Mouse (Mus musculus): ENCODE results near the gene Lpxn.

The Lpxn gene

GRCm38 (mm10) chr19:12795511-12796327, at the start of gene Lpxn, which contains the start of gene Zfp91:
Gene Lpxn, plus strand, starts transcription at chr19:12796193.
Gene Zfp91, minus strand, starts transcription at chr19:12796126.
- DNase-seq (ENCODE audit: extremely low spot score) = peak; percentile 97

- DNase-seq (ENCODE audit: extremely low spot score) = no peak
Observed at GRCm38 (mm10) chr19:12756286-12756685, 39.7 kb upstream of the Lpxn start.

GRCm38 (mm10) chr19:12758936-12759478, 37.0 kb upstream of the Lpxn start:
- DNase-seq (ENCODE audit: extremely low spot score) = no peak

DNA sequence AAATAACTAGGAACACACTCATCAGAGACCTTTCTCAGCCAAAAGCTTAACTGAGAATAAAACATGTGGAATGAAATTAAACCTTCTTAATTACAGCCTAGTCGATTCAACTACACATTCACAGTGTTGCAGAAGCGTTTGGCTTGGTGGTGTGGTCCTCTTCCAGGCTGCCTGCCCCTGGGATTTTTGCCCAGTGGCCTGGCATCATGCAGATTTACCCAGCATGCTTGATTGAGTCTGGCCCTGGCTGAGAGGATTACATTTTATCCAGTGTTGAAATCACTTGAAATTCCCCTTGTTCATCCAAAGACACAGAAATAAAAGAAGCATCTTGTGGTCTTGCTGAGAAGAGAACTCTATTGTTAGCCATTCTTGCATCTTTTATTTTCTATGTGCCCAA, 36.3 kb upstream of the Lpxn start:
- no peak for DNase-seq (ENCODE audit: extremely low spot score)

GRCm38 (mm10) chr19:12762212-12763130, 33.5 kb upstream of the Lpxn start:
- DNase-seq (ENCODE audit: extremely low spot score) = no peak

GRCm38 (mm10) chr19:12765308-12765707, 30.7 kb upstream of the Lpxn start, which contains the start of gene Cntf:
Gene Cntf, minus strand, starts transcription at chr19:12765632.
- DNase-seq (ENCODE audit: extremely low spot score) = peak; percentile 32

GRCm38 (mm10) chr19:12770888-12771287, 25.1 kb upstream of the Lpxn start:
- DNase-seq (ENCODE audit: extremely low spot score) = no peak

DNA sequence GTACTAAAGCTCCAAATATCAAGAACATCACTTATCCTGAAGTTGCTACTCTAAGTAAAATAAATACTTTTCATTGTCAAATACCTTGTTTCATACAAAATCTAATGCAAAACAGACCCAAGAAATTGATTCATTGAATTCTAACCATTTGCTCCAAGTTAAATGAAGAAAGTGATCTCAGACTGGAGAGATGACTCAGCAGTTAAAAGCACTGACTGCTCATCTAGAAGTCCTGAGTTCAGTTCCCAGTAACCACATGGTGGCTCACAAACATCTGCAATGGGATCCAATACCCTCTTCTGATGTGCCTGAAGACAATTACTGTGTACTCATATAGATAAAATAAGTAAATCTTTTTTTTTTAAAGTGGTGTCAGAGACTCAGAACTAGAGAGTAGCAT, 15.6 kb upstream of the Lpxn start:
- no peak for DNase-seq (ENCODE audit: extremely low spot score)

DNA sequence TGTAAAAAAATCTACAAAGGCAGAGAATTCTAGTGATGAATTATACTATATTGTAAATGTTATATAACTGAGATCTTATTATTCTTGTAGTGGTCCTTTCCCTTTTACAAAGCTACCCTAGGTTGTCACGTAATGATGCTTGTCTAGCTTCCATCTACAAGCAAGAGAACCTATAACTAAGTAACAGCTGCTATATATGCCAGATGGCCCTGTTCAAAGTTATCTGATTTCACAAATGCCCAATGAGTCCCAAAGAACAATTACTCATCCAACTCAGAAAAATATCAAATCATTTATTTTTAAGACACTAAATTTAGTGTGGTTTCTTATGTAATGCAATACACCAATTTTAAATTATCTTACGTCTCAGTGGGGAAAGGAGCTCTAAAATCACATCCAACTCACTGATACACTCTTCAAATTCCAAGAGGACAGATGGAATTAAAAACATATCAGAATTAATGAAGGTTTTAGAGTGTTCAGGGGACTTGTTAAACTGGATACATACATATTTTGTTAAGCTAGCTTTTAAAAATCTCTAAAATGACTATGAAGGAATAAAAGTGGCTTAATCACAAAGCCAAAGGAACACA, 9.1 kb upstream of the Lpxn start:
- DNase-seq (ENCODE audit: extremely low spot score) = no peak

GRCm38 (mm10) chr19:12787721-12788120, 8.3 kb upstream of the Lpxn start:
- DNase-seq (ENCODE audit: extremely low spot score) = no peak

DNA sequence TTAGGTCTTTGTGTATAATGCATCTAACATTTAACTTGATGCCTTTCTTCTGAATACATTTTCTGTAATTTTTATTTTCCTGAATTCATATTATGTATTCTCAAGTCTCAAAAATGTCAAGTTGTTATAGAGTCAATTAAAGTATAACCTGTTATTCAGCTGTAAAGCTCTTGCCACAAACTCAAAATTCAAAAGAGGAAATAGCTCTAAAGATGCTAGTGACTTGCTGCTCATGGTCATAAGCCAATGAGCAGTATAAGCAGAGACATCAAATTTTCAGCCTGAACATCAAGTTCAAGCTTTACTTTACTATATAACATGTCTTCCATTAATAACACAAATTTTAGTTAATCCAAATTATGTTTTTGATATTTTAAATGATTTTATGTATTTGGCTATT, 3.6 kb upstream of the Lpxn start:
- no peak for DNase-seq (ENCODE audit: extremely low spot score)

DNA sequence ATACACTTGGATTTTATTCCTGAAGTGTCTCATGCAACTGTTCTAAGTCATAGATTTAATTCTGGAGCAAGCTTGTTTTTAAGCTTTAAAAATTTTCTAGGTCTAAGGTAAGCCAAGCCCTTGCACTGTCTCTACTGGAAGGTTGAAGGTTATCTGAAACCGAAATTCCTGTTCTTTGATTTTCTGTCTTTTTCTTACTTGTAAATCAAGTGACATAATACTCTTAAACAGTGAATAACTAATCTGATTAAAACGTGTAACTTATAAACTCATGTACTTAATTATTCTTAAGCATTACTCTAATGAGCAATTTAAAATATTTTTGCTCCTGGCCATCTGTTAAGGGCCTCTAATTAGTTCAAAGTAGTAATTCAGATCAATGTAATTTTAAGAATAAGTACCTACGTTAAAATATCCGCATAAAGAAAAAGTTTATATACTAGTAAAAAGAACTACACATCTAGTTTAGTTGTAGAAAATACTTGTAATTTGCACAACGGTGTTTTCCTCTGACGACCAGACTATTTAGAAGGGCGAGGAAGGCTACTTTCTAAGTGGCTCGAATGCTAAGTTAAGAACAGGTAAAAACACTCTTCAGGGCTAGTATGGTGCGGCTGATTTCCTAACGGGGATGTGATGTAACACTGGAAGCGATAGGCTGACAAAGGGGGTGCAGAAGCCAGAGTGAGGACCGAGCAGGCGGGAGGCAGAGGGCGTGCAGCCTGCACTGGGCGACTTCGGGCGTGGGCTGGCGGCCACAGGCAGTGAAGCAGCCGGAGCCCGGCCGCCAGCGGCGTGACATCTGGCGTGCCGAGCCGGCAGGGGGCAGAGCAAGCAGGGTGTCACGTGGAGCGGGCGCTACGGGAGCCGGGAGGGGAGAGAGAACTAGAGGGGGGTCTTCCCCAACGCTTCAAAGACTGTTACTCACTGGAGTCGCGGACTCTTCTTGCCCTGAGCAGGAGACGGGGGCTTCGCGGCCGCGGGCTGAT, 1.6 kb upstream of the Lpxn start:
- DNase-seq (ENCODE audit: extremely low spot score) = peak; percentile 90

GRCm38 (mm10) chr19:12795110-12795509, 883 bp upstream of the Lpxn start:
- DNase-seq (ENCODE audit: extremely low spot score) = no peak

DNA sequence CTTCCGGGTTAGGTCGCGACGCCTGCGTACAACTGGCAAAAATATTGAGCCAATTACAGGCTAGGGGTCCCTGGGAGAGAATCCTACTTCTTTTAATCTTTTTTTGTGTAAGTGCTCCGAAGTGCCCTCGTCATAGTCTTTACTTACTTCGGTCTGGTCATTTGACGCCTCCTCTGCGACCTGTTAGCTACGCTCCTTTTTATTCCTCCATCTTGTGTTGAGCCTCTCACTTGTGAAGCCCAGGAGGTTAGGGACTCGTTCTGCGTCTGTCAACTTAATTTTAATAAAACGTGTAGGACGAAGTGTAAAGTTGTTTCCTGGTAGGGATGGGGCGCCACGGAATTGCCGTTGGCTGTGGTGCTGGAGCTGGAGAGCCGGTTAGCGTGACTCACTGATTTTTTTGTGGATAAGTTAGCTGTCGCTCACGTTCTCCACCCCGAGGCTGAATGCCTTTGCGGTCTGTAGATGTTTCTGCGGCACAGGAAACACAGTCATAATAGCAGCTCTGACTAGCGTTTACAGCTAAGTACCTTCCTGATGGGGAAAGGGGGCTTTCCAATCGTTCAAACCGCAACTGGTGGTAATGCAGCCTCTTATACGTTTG, 437 bp downstream of the Lpxn start:
- DNase-seq (ENCODE audit: extremely low spot score) = no peak

GRCm38 (mm10) chr19:12797071-12797470, 1.1 kb downstream of the Lpxn start:
- peak; percentile 19 for DNase-seq (ENCODE audit: extremely low spot score)

DNA sequence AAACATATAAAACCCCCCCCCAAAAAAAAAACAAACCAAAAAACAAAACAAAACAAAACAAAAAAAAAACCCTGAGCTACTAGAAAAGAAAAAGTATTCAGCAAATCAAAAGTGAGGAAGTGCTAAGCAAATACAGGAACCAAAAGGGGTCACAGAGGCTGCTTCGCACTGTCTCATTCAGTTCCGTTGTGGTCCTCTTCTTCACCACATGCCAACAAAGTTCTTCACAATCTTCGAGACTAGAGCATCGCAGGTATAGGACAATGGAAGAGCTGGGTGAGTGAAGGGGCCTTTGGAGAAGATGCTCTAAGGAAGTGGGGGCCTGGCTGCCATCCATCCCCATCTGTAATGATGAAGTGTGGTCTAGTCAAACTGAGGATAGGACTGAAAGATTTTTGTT, 2.4 kb downstream of the Lpxn start:
- DNase-seq (ENCODE audit: extremely low spot score) = no peak

DNA sequence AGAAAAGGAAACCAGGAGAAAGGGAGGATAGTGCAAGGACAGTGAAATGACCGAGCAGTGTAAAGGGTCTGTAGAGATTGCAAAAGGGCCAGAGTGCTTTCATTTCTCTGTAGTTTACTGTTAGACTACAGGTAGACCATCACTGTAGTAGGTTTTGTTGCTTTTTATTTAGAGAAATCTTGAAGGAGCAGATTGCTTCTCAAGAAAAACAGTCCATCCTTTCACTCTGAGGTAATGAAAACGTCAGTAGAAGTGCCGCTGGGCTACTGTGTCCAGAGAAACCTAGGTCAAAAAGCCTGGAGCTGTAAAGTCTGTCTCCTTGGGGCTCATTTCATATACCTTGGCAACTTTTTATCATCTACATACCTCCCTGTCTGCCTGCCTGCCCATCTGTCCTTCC, 3.1 kb downstream of the Lpxn start:
- no peak for DNase-seq (ENCODE audit: extremely low spot score)

GRCm38 (mm10) chr19:12800621-12801020, 4.6 kb downstream of the Lpxn start:
- DNase-seq (ENCODE audit: extremely low spot score) = no peak

- no peak for DNase-seq (ENCODE audit: extremely low spot score)
Observed at GRCm38 (mm10) chr19:12801046-12801445, 5.1 kb downstream of the Lpxn start.

DNA sequence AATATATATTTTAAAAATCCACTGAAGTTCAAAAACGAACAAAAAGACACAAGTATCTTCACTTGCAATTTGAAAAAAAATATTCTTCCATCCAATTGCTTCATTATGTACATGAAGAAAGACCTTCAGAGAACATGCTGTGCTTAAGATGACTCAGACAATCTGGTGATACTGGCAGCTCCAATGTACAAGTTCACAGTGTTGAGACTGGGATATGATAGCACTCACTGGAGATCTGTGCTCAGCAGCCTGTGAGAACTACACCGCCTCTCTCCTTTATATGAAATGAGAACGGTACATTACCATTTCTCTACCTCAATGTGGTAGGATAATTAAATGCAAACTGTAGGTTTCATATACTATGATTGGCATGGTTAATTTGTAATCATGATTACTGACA, 6.8 kb downstream of the Lpxn start:
- DNase-seq (ENCODE audit: extremely low spot score) = no peak
